Mouse (Mus musculus) frontal cortex, postnatal 36 days (tissue): ENCODE results near the gene Ywhaq.

ENCODE experiments used
- DNase-seq, 2 experiments: peaks; one replicate each; pipeline ENCODE4 v3.0.0; 2022; ENCODE audit warnings: low spot score in 2 of 2

The Ywhaq gene

GRCm38 (mm10) chr12:21417100-21418070 is at the start of gene Ywhaq:
TSS of gene Ywhaq (minus strand) at chr12:21417637.
- peak; percentile 96 to 98 for DNase-seq

GRCm38 (mm10) chr12:21463448-21463891 is 46.0 kb upstream of the Ywhaq start:
- DNase-seq, result no peak

GRCm38 (mm10) chr12:21462658-21463057 is 45.2 kb upstream of the Ywhaq start:
- DNase-seq, result no peak

- no peak for DNase-seq
Observed at GRCm38 (mm10) chr12:21459681-21460080, 42.2 kb upstream of the Ywhaq start.

- no peak for DNase-seq
Observed at GRCm38 (mm10) chr12:21456021-21456420, 38.6 kb upstream of the Ywhaq start.

GRCm38 (mm10) chr12:21451752-21452151 is 34.3 kb upstream of the Ywhaq start:
- no peak for DNase-seq

GRCm38 (mm10) chr12:21451351-21451750 is 33.9 kb upstream of the Ywhaq start:
- DNase-seq, result no peak

- no peak for DNase-seq
Observed at GRCm38 (mm10) chr12:21443783-21444182, 26.3 kb upstream of the Ywhaq start.

GRCm38 (mm10) chr12:21441870-21442269 is 24.4 kb upstream of the Ywhaq start:
- DNase-seq, result no peak

GRCm38 (mm10) chr12:21439428-21439827 is 22.0 kb upstream of the Ywhaq start:
- no peak for DNase-seq

GRCm38 (mm10) chr12:21438750-21439394 is 21.4 kb upstream of the Ywhaq start:
- DNase-seq, result no peak

- DNase-seq, result no peak
Observed at GRCm38 (mm10) chr12:21438294-21438693, 20.9 kb upstream of the Ywhaq start.

GRCm38 (mm10) chr12:21431950-21432349 is 14.5 kb upstream of the Ywhaq start:
- no peak for DNase-seq

- DNase-seq, result no peak
Observed at GRCm38 (mm10) chr12:21431039-21431438, 13.6 kb upstream of the Ywhaq start.

- no peak for DNase-seq
Observed at GRCm38 (mm10) chr12:21430140-21430539, 12.7 kb upstream of the Ywhaq start.

GRCm38 (mm10) chr12:21429021-21429420 is 11.6 kb upstream of the Ywhaq start:
- DNase-seq, result no peak

- no peak for DNase-seq
Observed at GRCm38 (mm10) chr12:21426065-21426940, 8.9 kb upstream of the Ywhaq start.

GRCm38 (mm10) chr12:21424683-21425082 is 7.2 kb upstream of the Ywhaq start:
- no peak for DNase-seq

- peak; percentile 15 to 36 for DNase-seq
Observed at GRCm38 (mm10) chr12:21418621-21419131, 1.2 kb upstream of the Ywhaq start.

GRCm38 (mm10) chr12:21418083-21418482 is 646 bp upstream of the Ywhaq start:
- no peak for DNase-seq

GRCm38 (mm10) chr12:21416506-21416905 is 931 bp downstream of the Ywhaq start:
- no peak for DNase-seq

- no peak for DNase-seq
Observed at GRCm38 (mm10) chr12:21410620-21411019, 6.8 kb downstream of the Ywhaq start.
